Mouse (Mus musculus) neural tube, embryonic 11.5 days (tissue): ENCODE data around the gene Nf2. TPM values are rescaled to one million over a fixed set of nuclear protein-coding genes. Genes with fewer than 3 reads are reported as not detected.
A peak's percentile ranks its signal among the peaks of the same experiment; 100 is the strongest.

Experiments used
- ATAC-seq: fragments of 200-750 bp; cut with Nextera tagmentation; 2 replicates; pipeline ENCODE4 v1.8.0; 2017; ENCODE audit warnings: moderate number of reproducible peaks, mild to moderate bottlenecking, moderate TSS enrichment, moderate library complexity; ENCODE audit not compliant: insufficient read depth, low FRiP score, low TSS enrichment
- DNase-seq: peaks from one replicate; pipeline ENCODE4 v3.0.0-alpha.2; 2015; ENCODE audit warnings: low spot score
- H3K27ac ChIP-seq: fragments of 300-500 bp; sonication (generic); 2 replicates; pipeline ENCODE4 v1.5.1; 2014; ENCODE audit warnings: low read depth, mild to moderate bottlenecking, low read length
- H3K27me3 ChIP-seq: fragments of 300-500 bp; sonication (generic); 2 replicates; pipeline ENCODE4 v1.6.1; 2014; ENCODE audit warnings: mild to moderate bottlenecking, low read length, mixed read lengths; ENCODE audit not compliant: control insufficient read depth, insufficient read depth
- H3K36me3 ChIP-seq: fragments of 300-500 bp; sonication (generic); 2 replicates; pipeline ENCODE4 v1.6.1; 2014; ENCODE audit warnings: mild to moderate bottlenecking, low read length, moderate library complexity, mixed read lengths; ENCODE audit not compliant: control insufficient read depth, insufficient read depth
- H3K4me1 ChIP-seq: fragments of 300-500 bp; sonication (generic); 2 replicates; pipeline ENCODE4 v1.6.1; 2014; ENCODE audit warnings: low read length, mixed read lengths; ENCODE audit not compliant: control insufficient read depth, insufficient read depth
- H3K4me2 ChIP-seq: fragments of 300-500 bp; sonication (generic); 2 replicates; pipeline ENCODE4 v1.6.1; 2014; ENCODE audit warnings: low read depth, mild to moderate bottlenecking, moderate library complexity
- H3K4me3 ChIP-seq: fragments of 300-500 bp; sonication (generic); 2 replicates; pipeline ENCODE4 v1.5.1; 2014; ENCODE audit warnings: low read depth, low read length
- H3K9ac ChIP-seq: fragments of 300-500 bp; sonication (generic); 2 replicates; pipeline ENCODE4 v1.6.1; 2014; ENCODE audit warnings: mild to moderate bottlenecking, low read length
- H3K9me3 ChIP-seq: fragments of 300-500 bp; sonication (generic); 2 replicates; pipeline ENCODE4 v1.6.1; 2016; ENCODE audit warnings: low read length; ENCODE audit not compliant: control insufficient read depth
- WGBS: fragments of 180-500 bp; shearing (Covaris S2); extraction: QIAGEN DNeasy Blood & Tissue Kit; methylation state at CpG from one replicate; pipeline ENCODE4 v1.1.7; 2014; 5-methylcytosine and 5-hydroxymethylcytosine counted together
- polyA plus RNA-seq: library from polyadenylated mRNA; unstranded; fragments of >200 nt; fragmentation: Nextera tagmentation; extraction: Ambion mirVana; gene quantifications from 2 replicates; pipeline ENCODE4 v1.2.1, GENCODE M21; 2014

Nf2 gene
- polyA plus RNA-seq, 1 experiment from 2014 or later = 67.7 TPM

DNA sequence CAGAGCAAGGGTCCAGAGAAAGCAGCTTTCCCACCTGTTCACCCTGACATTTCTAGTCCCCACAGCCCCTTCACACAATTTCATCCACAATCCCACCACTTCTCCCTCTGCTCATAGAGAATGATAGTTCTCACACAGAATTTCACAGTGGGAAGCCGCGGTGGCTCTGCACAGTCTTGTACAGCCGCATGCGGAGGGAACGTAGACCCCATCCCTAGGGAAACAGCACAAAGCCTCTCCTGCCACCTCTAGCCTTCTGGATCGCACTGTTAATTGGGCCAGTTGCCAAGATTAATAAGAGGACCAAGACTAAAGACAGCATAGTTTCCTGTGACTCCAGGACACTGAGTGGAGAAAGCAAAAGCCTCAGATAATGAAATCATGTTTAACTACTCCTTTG, 57.8 kb downstream of the Nf2 start:
- Histone ChIP-seq H3K4me1 (no peaks in the 10 kb centered on the region; the same call in 1 of the 2 replicates), H3K27ac (no peak overlapping the region), H3K4me3 (no peak overlapping the region), H3K36me3 (peaks cover 6% of the 10 kb centered on the region; the same call in 1 of the 2 replicates), H3K27me3 (no peaks in the 10 kb centered on the region), H3K4me2 (no peak overlapping the region), H3K9ac (no peak overlapping the region), H3K9me3 (no peaks in the 10 kb centered on the region)
- ATAC-seq (no peak), DNase-seq (no peak)
- 73% methylated on average over 6 of the region's 6 CpGs for WGBS

GRCm38 (mm10) chr11:4789691-4790090, 59.6 kb downstream of the Nf2 start:
- peaks cover 9% of the 10 kb centered on the region; the same call in 1 of the 2 replicates for H3K36me3 ChIP-seq

DNA sequence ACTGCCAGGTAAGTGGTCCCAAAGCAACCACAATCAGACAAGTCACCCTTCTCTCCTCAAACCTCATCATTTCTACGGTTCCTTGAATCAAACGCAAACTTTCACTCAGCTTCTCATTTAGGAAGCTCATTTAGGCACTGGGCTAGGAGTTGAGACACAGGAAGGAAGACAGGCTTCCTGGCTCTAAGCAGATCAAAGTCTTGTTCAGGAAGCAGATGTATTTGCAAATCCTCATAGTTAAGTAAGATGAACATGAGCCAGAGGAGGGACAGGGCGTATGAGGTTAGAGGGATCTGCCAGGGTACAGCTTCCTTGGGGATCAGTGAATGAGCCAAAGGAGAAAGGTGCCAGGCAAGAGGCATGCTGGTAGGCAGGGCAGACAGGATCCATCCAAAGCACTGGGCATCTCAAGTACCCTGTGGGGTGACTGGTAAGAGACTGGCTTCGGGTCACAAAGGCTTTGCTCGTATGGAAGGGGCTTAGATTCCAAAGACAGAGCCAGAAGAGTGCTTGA, 64.7 kb downstream of the Nf2 start:
- H3K4me2 ChIP-seq = no peak overlapping the region
- H3K36me3 ChIP-seq = peaks cover 6% of the 10 kb centered on the region
- no peaks in the 10 kb centered on the region for H3K4me1 ChIP-seq
- no peak overlapping the region for H3K4me3 ChIP-seq
- ATAC-seq = no peak
- no peaks in the 10 kb centered on the region for H3K27me3 ChIP-seq
- H3K9me3 ChIP-seq = no peaks in the 10 kb centered on the region
- H3K9ac ChIP-seq = no peak overlapping the region
- DNase-seq = no peak
- H3K27ac ChIP-seq = no peak overlapping the region
- WGBS = 91% methylated on average over 5 of the region's 5 CpGs

More at GRCm38 (mm10) chr11:4789691-4790090, 59.6 kb downstream of the Nf2 start:
- no peaks in the 10 kb centered on the region for H3K27me3 ChIP-seq
- no peak overlapping the region for H3K9ac ChIP-seq
- ATAC-seq = no peak
- H3K4me2 ChIP-seq = no peak overlapping the region
- H3K27ac ChIP-seq = no peak overlapping the region
- H3K4me1 ChIP-seq = no peaks in the 10 kb centered on the region; the same call in 1 of the 2 replicates
- no peak overlapping the region for H3K4me3 ChIP-seq
- DNase-seq = no peak
- WGBS = 97% methylated on average over 5 of the region's 5 CpGs
- H3K9me3 ChIP-seq = no peaks in the 10 kb centered on the region

DNA sequence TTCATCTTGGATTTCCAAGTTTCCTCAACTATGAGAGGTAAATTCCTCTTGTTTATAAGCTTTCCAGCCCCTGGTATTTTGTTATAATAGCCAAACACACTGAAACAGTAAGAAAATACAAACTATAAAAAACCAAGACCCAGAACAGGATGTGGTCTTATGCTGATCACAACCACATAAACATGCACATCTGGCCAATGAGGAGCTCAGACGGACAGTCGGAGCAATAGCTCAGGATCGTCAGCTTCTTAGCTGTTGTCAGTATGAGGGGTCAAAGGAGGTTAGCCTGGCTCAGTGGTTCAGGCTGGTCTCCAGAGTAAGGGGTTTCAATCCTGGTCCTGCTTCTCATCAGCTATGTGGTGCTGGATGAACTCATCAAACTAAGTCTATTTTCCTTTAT, 66.2 kb downstream of the Nf2 start:
- H3K27me3 ChIP-seq = no peaks in the 10 kb centered on the region
- no peak overlapping the region for H3K4me2 ChIP-seq
- no peak for DNase-seq
- no peak overlapping the region for H3K27ac ChIP-seq
- H3K4me3 ChIP-seq = no peak overlapping the region
- H3K9me3 ChIP-seq = no peaks in the 10 kb centered on the region
- H3K9ac ChIP-seq = no peak overlapping the region
- no peak for ATAC-seq
- WGBS = 79% methylated on average over 3 of the region's 3 CpGs
- peaks cover 2% of the 10 kb centered on the region; the same call in 1 of the 2 replicates for H3K36me3 ChIP-seq
- no peaks in the 10 kb centered on the region for H3K4me1 ChIP-seq

DNA sequence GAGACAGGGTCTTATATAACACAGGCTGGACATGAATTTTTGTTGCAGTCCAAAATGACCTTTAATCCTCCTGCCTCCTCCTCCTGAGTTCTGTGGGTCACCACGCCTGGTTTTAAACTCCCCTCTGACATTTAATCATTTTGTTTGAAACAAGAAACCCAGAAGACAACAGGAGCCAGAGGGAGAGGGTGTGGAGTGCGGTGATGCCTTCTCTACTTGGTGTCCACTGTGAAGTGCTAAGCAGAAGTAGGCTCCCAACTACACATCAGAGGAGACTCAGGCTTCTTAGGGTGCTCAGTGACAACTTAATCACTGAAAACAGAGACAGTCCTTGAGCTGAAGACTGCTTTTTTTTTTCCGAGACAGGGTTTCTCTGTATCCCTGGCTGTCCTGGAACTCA, 68.4 kb downstream of the Nf2 start:
- no peak overlapping the region for H3K9ac ChIP-seq
- no peak overlapping the region for H3K27ac ChIP-seq
- ATAC-seq (no peak), DNase-seq (no peak)
- H3K9me3 ChIP-seq = no peaks in the 10 kb centered on the region
- no peak overlapping the region for H3K4me3 ChIP-seq
- no peak overlapping the region for H3K4me2 ChIP-seq
- H3K4me1 ChIP-seq = no peaks in the 10 kb centered on the region
- no peaks in the 10 kb centered on the region for H3K27me3 ChIP-seq
- peaks cover 2% of the 10 kb centered on the region; the same call in 1 of the 2 replicates for H3K36me3 ChIP-seq
- 85% methylated on average over 3 of the region's 3 CpGs for WGBS

GRCm38 (mm10) chr11:4772925-4773324, 76.4 kb downstream of the Nf2 start:
- peak; percentile 62 for DNase-seq
- H3K9me3 ChIP-seq = no peaks in the 10 kb centered on the region
- no peaks in the 10 kb centered on the region; the same call in 1 of the 2 replicates for H3K36me3 ChIP-seq
- H3K4me3 ChIP-seq = no peak overlapping the region
- no peak overlapping the region for H3K4me2 ChIP-seq
- no peak for ATAC-seq
- 37% methylated on average over 3 of the region's 3 CpGs for WGBS
- no peak overlapping the region for H3K27ac ChIP-seq
- H3K4me1 ChIP-seq = no peaks in the 10 kb centered on the region
- no peak overlapping the region for H3K9ac ChIP-seq
- no peaks in the 10 kb centered on the region for H3K27me3 ChIP-seq

DNA sequence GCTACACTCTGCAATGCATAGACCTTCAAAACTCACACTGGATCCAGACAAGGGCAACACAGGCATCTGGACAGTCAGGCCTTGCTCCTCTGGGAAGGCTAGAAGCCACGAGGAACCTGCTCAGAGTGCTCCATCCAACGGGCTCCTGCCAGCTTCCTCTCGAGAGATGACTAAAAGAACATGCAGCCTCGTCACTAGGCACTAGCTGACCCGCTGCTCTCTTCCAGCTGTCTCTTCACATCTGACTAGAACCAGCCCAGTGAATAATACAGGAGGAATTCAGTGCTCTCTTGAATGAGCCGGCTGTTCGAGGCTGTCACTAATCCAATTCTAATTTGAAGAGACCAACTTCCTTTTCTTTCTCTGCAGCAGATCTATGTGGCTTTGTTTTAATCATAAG, 77.6 kb downstream of the Nf2 start:
- H3K36me3 ChIP-seq = no peaks in the 10 kb centered on the region; the same call in 1 of the 2 replicates

DNA sequence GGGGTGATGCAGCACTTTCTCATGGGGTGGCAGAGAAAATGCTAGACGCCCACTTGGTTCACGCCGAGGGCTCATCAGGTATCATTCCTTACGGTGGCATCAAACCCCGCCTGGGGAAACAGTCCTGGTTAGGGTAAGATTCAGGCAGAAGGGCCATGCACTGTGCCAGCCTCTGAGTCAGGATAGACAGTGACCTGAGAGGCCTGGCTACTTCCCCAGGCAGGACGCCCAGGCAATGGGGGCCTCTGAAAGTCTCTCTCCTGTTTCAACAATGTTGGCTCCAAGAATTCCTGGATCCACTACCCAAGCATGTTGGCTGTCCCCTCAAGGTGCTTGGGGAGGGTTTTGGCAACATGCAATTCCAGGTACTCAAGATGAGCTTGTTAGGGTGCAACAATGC, 79.5 kb downstream of the Nf2 start:
- Histone ChIP-seq H3K4me2 (no peak overlapping the region), H3K4me1 (no peaks in the 10 kb centered on the region), H3K36me3 (no peaks in the 10 kb centered on the region; the same call in 1 of the 2 replicates), H3K9ac (no peak overlapping the region), H3K27ac (no peak overlapping the region), H3K9me3 (no peaks in the 10 kb centered on the region), H3K4me3 (no peak overlapping the region), H3K27me3 (no peaks in the 10 kb centered on the region)
- DNase-seq = no peak
- no peak for ATAC-seq
- WGBS = 95% methylated on average over 6 of the region's 6 CpGs

More for the DNA sequence above, 77.6 kb downstream of the Nf2 start:
- ATAC-seq (no peak), DNase-seq (no peak)
- H3K27me3 ChIP-seq = no peaks in the 10 kb centered on the region
- H3K4me2 ChIP-seq = no peak overlapping the region
- no peaks in the 10 kb centered on the region for H3K9me3 ChIP-seq
- no peak overlapping the region for H3K4me3 ChIP-seq
- H3K9ac ChIP-seq = no peak overlapping the region
- no peaks in the 10 kb centered on the region for H3K4me1 ChIP-seq
- 85% methylated on average over 7 of the region's 7 CpGs for WGBS
- H3K27ac ChIP-seq = no peak overlapping the region

DNA sequence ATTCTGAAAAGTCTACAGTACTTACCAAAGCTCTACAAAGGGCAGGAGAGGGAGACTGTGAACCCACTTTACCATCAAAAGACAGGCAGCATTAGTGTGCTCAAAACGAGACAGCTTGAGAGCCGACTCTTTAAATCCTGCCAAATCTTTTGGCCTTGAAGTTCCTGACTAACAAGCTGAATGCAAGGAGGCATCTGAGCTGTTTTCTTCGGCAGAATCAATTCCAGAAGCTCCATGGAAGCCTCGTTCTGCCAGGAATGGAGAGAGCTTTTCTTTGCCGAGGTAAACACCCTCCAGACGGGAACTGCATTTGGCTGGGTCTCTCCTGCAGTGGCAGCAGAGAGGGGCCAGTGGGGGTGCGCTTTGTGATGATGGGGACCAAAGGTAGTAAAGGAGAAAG, 80.0 kb downstream of the Nf2 start:
- Histone ChIP-seq H3K36me3 (no peaks in the 10 kb centered on the region; the same call in 1 of the 2 replicates), H3K27ac (no peak overlapping the region), H3K4me3 (no peak overlapping the region), H3K4me1 (no peaks in the 10 kb centered on the region), H3K9ac (no peak overlapping the region), H3K27me3 (no peaks in the 10 kb centered on the region), H3K4me2 (no peak overlapping the region), H3K9me3 (no peaks in the 10 kb centered on the region)
- ATAC-seq (no peak), DNase-seq (no peak)
- WGBS = 80% methylated on average over 7 of the region's 7 CpGs
